Mouse (Mus musculus): ENCODE data around the gene Rora. TPM values are rescaled to one million over a fixed set of nuclear protein-coding genes. Genes with fewer than 3 reads are reported as not detected.

Gene Rora
- polyA plus RNA-seq, 1 experiment from 2014 or later, result 4.4 TPM

DNA sequence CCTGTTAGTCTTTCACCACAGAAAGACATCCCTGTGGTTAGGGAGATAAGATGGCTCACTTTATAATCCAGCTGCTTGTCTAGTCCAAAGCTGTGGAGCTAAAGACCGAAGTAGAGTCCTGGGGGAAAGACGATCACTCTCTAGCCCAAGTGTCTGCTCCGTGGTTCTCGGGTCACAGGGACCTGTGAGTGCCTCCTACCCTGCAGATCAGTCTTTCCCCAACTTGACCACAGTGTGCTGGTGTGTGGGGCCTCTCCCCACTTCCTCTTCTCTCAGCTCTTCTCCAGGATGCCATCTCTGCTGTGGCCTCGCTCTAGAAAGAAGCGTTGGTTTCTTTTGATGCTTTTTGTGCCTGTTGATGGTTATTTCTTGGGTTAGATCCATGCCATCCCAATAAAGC lies 682.5 kb downstream of the Rora start:
- H3K27ac ChIP-seq (ENCODE audit: low read depth), result no peak overlapping the region
- no peaks in the 10 kb centered on the region for H3K36me3 ChIP-seq (ENCODE audit: control insufficient read depth, insufficient read depth, low read length)
- no peaks in the 10 kb centered on the region for H3K9me3 ChIP-seq (ENCODE audit: control insufficient read depth, low read length)
- ATAC-seq (replicated peaks; ENCODE audit: low FRiP score, low TSS enrichment, low read depth), result no peak
- DNase-seq (ENCODE audit: low spot score), result no peak
- H3K27me3 ChIP-seq (replicated peaks; ENCODE audit: control insufficient read depth, insufficient read depth, low read length), result no peaks in the 10 kb centered on the region
- 90% methylated on average over 6 of the region's 6 CpGs for WGBS
- no peak overlapping the region for H3K4me3 ChIP-seq (ENCODE audit: low read depth, low read length)
- H3K9ac ChIP-seq (ENCODE audit: low read length), result no peak overlapping the region
- H3K4me2 ChIP-seq (ENCODE audit: low read length), result no peak overlapping the region
- H3K4me1 ChIP-seq (replicated peaks; ENCODE audit: control insufficient read depth, insufficient read depth, low read length), result peaks cover 9% of the 10 kb centered on the region

DNA sequence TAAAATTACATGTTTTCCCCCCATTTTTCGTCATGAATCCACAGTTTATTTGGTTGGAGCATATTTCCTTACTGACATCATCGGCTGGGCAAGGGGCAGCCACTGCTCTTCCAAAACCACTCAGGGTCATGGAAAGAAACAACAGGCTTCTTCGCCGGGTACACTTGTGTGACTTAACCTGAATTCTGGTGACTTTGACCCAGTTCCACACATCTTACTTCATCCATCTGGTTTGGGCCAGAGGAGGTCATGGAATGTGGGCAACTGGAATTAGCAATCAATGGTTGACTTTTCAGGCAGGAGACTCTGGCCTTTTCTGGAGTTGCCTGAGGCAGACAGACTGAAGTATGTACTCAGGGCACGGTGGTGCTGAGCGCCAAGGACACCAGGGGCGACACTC lies 685.6 kb downstream of the Rora start:
- no peak overlapping the region for H3K4me2 ChIP-seq (ENCODE audit: low read length)
- H3K9ac ChIP-seq (ENCODE audit: low read length), result no peak overlapping the region
- DNase-seq (ENCODE audit: low spot score), result no peak
- ATAC-seq (replicated peaks; ENCODE audit: low FRiP score, low TSS enrichment, low read depth), result no peak
- WGBS, result 82% methylated on average over 7 of the region's 7 CpGs
- H3K27me3 ChIP-seq (replicated peaks; ENCODE audit: control insufficient read depth, insufficient read depth, low read length), result no peaks in the 10 kb centered on the region
- H3K4me3 ChIP-seq (ENCODE audit: low read depth, low read length), result no peak overlapping the region
- no peaks in the 10 kb centered on the region for H3K9me3 ChIP-seq (ENCODE audit: control insufficient read depth, low read length)
- H3K36me3 ChIP-seq (ENCODE audit: control insufficient read depth, insufficient read depth, low read length), result no peaks in the 10 kb centered on the region
- peaks cover under 1% of the 10 kb centered on the region; the same call in 1 of the 2 replicates for H3K4me1 ChIP-seq (replicated peaks; ENCODE audit: control insufficient read depth, insufficient read depth, low read length)
- H3K27ac ChIP-seq (ENCODE audit: low read depth), result no peak overlapping the region

DNA sequence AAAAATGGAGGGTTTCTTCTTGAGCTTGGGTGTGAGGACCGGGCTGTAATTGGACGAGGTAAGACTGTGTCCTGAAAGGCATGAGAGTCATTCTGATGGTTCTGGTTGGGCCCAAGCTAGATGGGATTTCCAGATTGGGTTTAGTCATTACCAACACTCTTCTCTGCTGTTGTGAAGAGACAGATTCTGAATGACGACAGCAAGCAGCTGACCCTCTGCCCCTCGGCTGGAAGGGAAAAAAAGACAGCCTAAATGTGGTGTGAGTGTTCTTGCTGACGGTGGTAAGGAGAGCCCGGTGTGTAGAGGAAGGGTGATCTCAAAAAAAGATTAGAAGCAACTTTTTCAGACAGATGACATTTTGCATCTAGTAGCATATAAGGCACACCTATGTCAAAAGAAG lies 686.2 kb downstream of the Rora start:
- no peak for ATAC-seq (replicated peaks; ENCODE audit: low FRiP score, low TSS enrichment, low read depth)
- no peak overlapping the region for H3K4me2 ChIP-seq (ENCODE audit: low read length)
- WGBS, result 78% methylated on average over 6 of the region's 6 CpGs

DNA sequence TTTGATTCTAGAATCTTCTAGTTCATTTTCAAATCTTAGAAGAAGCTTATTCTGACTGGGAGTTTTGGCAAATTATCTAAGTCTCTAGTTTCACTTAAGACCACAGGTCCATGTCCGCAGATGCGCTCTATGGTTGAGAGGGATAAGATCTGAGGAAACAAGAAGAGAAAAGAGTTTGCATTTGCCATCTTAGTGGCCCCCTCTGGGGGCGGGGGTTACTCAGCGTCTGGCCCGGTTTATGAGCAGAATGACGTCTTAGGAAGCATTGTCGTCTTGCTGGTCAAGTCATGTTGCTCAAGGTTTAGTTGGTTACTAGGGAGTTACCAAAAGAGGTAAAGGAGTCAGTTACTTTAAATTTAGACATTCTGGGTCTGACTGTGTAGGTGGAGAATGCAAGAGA lies 686.8 kb downstream of the Rora start:
- H3K4me2 ChIP-seq (ENCODE audit: low read length), result no peak overlapping the region
- no peak overlapping the region for H3K4me3 ChIP-seq (ENCODE audit: low read depth, low read length)
- WGBS, result 93% methylated on average over 7 of the region's 7 CpGs
- DNase-seq (ENCODE audit: low spot score) (no peak), ATAC-seq (replicated peaks; ENCODE audit: low FRiP score, low TSS enrichment, low read depth) (no peak)
- no peak overlapping the region for H3K27ac ChIP-seq (ENCODE audit: low read depth)
- H3K27me3 ChIP-seq (replicated peaks; ENCODE audit: control insufficient read depth, insufficient read depth, low read length), result no peaks in the 10 kb centered on the region
- H3K36me3 ChIP-seq (ENCODE audit: control insufficient read depth, insufficient read depth, low read length), result no peaks in the 10 kb centered on the region
- H3K4me1 ChIP-seq (replicated peaks; ENCODE audit: control insufficient read depth, insufficient read depth, low read length), result no peaks in the 10 kb centered on the region
- no peak overlapping the region for H3K9ac ChIP-seq (ENCODE audit: low read length)
- H3K9me3 ChIP-seq (ENCODE audit: control insufficient read depth, low read length), result no peaks in the 10 kb centered on the region

More for the DNA sequence above, 686.2 kb downstream of the Rora start:
- H3K27ac ChIP-seq (ENCODE audit: low read depth), result no peak overlapping the region
- H3K4me3 ChIP-seq (ENCODE audit: low read depth, low read length), result no peak overlapping the region
- no peaks in the 10 kb centered on the region for H3K4me1 ChIP-seq (replicated peaks; ENCODE audit: control insufficient read depth, insufficient read depth, low read length)
- H3K27me3 ChIP-seq (replicated peaks; ENCODE audit: control insufficient read depth, insufficient read depth, low read length), result no peaks in the 10 kb centered on the region
- no peak overlapping the region for H3K9ac ChIP-seq (ENCODE audit: low read length)
- H3K36me3 ChIP-seq (ENCODE audit: control insufficient read depth, insufficient read depth, low read length), result no peaks in the 10 kb centered on the region
- no peak for DNase-seq (ENCODE audit: low spot score)
- H3K9me3 ChIP-seq (ENCODE audit: control insufficient read depth, low read length), result no peaks in the 10 kb centered on the region

DNA sequence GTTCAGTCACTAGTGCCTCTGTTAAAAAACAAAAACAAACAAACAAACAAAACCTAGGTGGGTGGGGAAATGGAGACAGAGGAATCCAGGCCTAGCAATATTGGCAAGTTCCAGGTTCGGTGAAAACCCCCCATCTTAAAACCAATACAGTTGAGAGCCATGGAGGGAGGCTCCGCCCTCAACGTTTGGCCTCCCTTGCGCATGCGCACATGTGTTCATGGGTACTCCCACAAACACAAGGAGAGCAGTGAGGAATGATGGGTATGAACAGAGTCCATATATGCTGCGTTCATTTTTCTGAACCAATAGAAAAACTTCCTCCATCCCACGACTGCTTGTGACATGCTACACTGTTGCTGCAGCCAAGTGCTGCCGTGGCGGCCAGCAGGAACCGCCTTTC lies 690.3 kb downstream of the Rora start:
- ATAC-seq (replicated peaks; ENCODE audit: low FRiP score, low TSS enrichment, low read depth) (no peak), DNase-seq (ENCODE audit: low spot score) (no peak)
- H3K9me3 ChIP-seq (ENCODE audit: control insufficient read depth, low read length), result no peaks in the 10 kb centered on the region
- no peak overlapping the region for H3K4me3 ChIP-seq (ENCODE audit: low read depth, low read length)
- 90% methylated on average over 10 of the region's 10 CpGs for WGBS
- no peak overlapping the region for H3K27ac ChIP-seq (ENCODE audit: low read depth)
- H3K36me3 ChIP-seq (ENCODE audit: control insufficient read depth, insufficient read depth, low read length), result no peaks in the 10 kb centered on the region
- H3K27me3 ChIP-seq (replicated peaks; ENCODE audit: control insufficient read depth, insufficient read depth, low read length), result no peaks in the 10 kb centered on the region
- H3K4me2 ChIP-seq (ENCODE audit: low read length), result no peak overlapping the region
- no peak overlapping the region for H3K9ac ChIP-seq (ENCODE audit: low read length)
- H3K4me1 ChIP-seq (replicated peaks; ENCODE audit: control insufficient read depth, insufficient read depth, low read length), result no peaks in the 10 kb centered on the region

DNA sequence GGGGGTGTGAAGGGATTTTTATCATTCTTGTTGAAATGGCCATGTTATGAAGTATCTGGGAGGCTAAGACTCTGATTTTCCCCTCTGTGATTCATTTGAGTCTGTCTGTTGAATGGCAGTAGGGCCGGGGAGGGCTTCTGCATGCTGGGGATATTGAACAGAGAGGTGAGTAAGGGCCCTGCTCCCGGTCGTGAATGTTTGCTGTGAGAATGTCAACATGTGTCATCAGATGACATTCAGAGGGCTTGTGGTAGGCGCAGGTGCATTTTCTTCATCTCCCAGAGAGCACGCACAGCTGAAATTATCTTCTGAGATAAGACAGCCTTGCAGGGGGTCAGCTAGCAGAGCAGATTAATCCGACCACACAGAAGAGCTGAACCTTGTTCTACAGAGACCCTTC lies 692.0 kb downstream of the Rora start:
- H3K4me3 ChIP-seq (ENCODE audit: low read depth, low read length), result no peak overlapping the region
- DNase-seq (ENCODE audit: low spot score) (no peak), ATAC-seq (replicated peaks; ENCODE audit: low FRiP score, low TSS enrichment, low read depth) (no peak)
- H3K9ac ChIP-seq (ENCODE audit: low read length), result no peak overlapping the region
- no peaks in the 10 kb centered on the region for H3K27me3 ChIP-seq (replicated peaks; ENCODE audit: control insufficient read depth, insufficient read depth, low read length)
- WGBS, result 47% methylated on average over 6 of the region's 6 CpGs
- no peak overlapping the region for H3K27ac ChIP-seq (ENCODE audit: low read depth)
- no peaks in the 10 kb centered on the region for H3K36me3 ChIP-seq (ENCODE audit: control insufficient read depth, insufficient read depth, low read length)
- no peak overlapping the region for H3K4me2 ChIP-seq (ENCODE audit: low read length)
- H3K9me3 ChIP-seq (ENCODE audit: control insufficient read depth, low read length), result no peaks in the 10 kb centered on the region
- no peaks in the 10 kb centered on the region for H3K4me1 ChIP-seq (replicated peaks; ENCODE audit: control insufficient read depth, insufficient read depth, low read length)

DNA sequence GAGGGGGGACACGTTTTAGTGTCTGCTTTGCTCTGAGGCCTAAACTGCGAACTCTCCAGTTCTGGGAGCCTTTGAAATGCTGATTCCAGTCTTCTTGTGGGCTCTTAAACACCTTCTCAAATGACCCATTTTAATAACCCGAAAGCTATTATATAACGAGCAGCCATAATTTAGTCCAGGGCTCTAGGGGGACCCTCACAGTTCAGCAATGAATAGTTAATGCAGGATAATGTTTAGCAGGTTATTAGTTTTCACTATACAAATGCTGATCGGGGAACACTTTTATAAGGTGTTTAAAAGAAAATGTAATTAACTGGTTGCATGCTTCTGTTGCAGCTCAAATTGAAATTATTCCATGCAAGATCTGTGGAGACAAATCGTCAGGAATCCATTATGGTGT lies 694.2 kb downstream of the Rora start:
- WGBS, result 79% methylated on average over 6 of the region's 6 CpGs
- H3K27ac ChIP-seq (ENCODE audit: low read depth), result no peak overlapping the region
- H3K4me2 ChIP-seq (ENCODE audit: low read length), result no peak overlapping the region
- ATAC-seq (replicated peaks; ENCODE audit: low FRiP score, low TSS enrichment, low read depth) (no peak), DNase-seq (ENCODE audit: low spot score) (no peak)
- no peaks in the 10 kb centered on the region for H3K4me1 ChIP-seq (replicated peaks; ENCODE audit: control insufficient read depth, insufficient read depth, low read length)
- no peaks in the 10 kb centered on the region for H3K9me3 ChIP-seq (ENCODE audit: control insufficient read depth, low read length)
- H3K4me3 ChIP-seq (ENCODE audit: low read depth, low read length), result no peak overlapping the region
- no peaks in the 10 kb centered on the region for H3K36me3 ChIP-seq (ENCODE audit: control insufficient read depth, insufficient read depth, low read length)
- H3K9ac ChIP-seq (ENCODE audit: low read length), result no peak overlapping the region
- no peaks in the 10 kb centered on the region for H3K27me3 ChIP-seq (replicated peaks; ENCODE audit: control insufficient read depth, insufficient read depth, low read length)

DNA sequence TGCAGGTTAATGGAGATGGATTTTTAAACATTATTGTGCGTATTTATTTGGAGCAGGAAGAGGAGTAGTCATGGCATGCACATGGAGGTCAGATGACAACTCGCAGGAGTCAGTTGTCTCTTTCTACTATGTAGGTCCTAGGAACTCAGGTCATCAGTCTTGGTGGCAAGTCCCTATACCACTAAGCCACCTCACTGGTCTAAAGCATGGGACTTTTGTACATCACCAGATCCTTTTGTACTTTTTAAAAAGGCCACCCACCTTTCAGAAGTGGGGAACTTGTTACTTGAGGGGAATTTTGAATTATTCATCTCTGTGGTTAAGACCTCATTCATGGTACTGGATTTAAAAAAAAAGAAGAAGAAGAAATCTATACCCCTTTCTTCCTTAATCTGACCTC lies 696.0 kb downstream of the Rora start:
- H3K4me2 ChIP-seq (ENCODE audit: low read length), result no peak overlapping the region
- H3K9ac ChIP-seq (ENCODE audit: low read length), result no peak overlapping the region
- DNase-seq (ENCODE audit: low spot score), result no peak
- H3K27ac ChIP-seq (ENCODE audit: low read depth), result no peak overlapping the region
- no peaks in the 10 kb centered on the region for H3K27me3 ChIP-seq (replicated peaks; ENCODE audit: control insufficient read depth, insufficient read depth, low read length)
- H3K36me3 ChIP-seq (ENCODE audit: control insufficient read depth, insufficient read depth, low read length), result no peaks in the 10 kb centered on the region
- no peaks in the 10 kb centered on the region for H3K9me3 ChIP-seq (ENCODE audit: control insufficient read depth, low read length)
- no peaks in the 10 kb centered on the region for H3K4me1 ChIP-seq (replicated peaks; ENCODE audit: control insufficient read depth, insufficient read depth, low read length)
- ATAC-seq (replicated peaks; ENCODE audit: low FRiP score, low TSS enrichment, low read depth), result no peak
- no peak overlapping the region for H3K4me3 ChIP-seq (ENCODE audit: low read depth, low read length)
- WGBS, result 89% methylated on average over 2 of the region's 2 CpGs

DNA sequence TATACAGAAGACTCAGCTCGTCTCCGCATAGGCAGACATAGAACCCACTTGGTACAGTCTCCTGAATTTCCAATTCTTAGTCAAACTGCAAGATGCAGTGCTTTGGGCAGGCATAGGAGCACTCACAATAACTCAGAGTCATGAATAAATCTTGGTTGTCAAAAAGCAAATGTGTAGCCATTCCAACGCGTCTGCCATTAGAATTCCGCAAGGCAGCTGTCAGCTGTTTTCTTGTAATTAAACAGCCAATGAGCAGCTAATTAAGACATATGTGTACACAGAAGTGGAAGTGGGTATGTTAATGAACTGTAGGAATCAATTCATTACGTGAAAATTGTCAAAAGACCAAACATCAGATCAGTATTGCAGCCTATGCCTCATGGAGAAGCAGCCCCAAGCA lies 700.6 kb downstream of the Rora start:
- Histone ChIP-seq H3K27ac (ENCODE audit: low read depth) (no peak overlapping the region), H3K4me1 (replicated peaks; ENCODE audit: control insufficient read depth, insufficient read depth, low read length) (no peaks in the 10 kb centered on the region), H3K4me2 (ENCODE audit: low read length) (no peak overlapping the region), H3K36me3 (ENCODE audit: control insufficient read depth, insufficient read depth, low read length) (no peaks in the 10 kb centered on the region), H3K4me3 (ENCODE audit: low read depth, low read length) (no peak overlapping the region), H3K9me3 (ENCODE audit: control insufficient read depth, low read length) (no peaks in the 10 kb centered on the region), H3K9ac (ENCODE audit: low read length) (no peak overlapping the region), H3K27me3 (replicated peaks; ENCODE audit: control insufficient read depth, insufficient read depth, low read length) (no peaks in the 10 kb centered on the region)
- 82% methylated on average over 6 of the region's 6 CpGs for WGBS
- DNase-seq (ENCODE audit: low spot score) (no peak), ATAC-seq (replicated peaks; ENCODE audit: low FRiP score, low TSS enrichment, low read depth) (no peak)

All from intestine, embryonic 14.5 days (tissue).